Mouse (Mus musculus): ENCODE data around the gene Marc1.

Gene Marc1

DNA sequence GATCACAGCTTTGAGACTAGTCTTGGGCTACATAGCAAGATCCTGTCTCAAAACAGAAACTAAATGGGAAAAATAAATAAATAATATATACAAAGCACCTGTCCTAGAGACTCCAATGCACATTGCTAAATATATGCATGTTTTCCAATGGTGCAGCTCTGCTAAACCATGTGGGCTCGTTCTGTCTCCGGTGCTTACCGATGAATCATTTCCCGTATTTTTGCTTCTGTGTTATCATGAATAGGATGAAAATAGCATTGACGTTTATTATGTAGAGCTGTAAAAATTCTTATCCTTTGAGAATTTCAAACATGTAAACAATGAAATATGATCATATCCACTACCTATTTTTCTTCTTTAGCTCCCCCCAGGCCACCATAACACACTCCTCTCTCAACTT is 58.4 kb downstream of the Marc1 start:
- DNase-seq: no peak

DNA sequence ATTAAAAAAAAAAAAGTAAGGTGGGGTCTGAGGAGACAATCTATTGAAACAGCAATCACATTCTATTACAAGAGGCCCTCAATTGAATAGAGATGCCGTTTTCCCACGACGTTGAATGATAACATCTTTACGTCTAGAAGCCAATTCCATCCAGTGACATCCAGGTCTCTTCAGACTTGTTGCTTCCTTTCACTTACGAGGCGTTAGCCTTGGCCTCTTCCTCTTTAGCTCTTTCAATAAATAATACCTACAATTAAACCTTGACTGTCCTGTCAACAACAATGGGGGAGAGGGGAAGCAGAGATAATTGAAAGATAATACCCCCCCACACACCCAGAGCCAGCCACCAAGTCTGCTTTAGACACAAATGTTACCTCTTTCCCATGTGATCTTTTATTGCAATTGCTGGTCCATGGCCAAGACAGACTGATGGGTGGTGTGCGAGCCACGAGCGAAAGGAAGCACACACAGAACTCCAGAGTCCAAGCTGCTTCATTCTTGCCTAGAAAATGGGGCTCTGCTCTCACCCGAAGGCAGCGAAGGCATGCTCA is 60.9 kb downstream of the Marc1 start:
- DNase-seq: no peak

GRCm38 (mm10) chr1:184748692-184749152 is 62.4 kb downstream of the Marc1 start:
- no peak for DNase-seq

DNA sequence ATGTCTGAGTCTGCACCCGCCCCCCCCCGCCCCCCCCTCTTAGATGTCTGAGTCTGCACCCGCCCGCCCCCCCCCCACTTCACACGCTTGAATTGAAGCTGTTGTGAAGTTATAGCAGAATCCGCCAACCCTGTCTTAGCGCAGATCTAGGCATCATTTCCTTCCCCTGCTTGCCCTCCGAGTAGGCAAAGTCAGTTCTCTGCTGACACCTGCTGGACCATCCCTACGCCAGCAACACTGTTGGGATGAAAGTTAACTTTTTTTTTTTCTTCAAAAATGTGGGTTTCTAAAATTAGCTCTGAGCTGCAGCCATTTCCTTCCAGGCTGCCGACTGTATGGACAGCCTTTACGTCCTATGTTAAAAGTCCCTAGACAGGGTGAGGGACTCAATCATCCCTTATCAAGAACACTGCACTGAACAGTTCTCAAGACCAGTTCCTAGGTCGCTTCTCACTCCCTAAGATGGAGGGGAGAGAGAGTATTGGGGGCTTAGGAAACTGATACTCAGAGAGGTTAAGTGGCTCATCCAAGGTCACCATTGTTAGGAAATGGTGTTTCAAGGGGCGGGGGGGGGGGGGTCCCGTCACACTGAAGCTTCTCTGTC is 73.1 kb downstream of the Marc1 start:
- DNase-seq: no peak

DNA sequence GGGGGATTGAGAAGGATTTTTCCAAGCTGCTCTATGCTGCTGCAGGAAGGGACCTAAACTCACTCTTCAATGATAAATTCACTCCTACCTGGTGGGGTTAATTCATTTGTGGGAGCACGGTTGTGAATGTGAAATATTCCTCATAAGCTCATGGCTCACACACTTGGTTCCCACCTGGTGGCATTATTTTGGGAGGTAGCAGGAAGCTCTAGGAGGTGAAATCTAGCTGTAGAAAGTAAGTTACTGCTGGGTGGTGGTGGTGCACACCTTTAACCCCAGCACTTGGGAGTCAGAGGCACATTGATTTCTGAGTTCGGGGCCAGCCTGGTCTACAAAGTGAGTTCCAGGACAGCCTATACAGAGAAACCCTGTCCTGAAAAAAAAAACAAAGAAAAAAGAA is 73.9 kb downstream of the Marc1 start:
- no peak for DNase-seq
